Comparison of ENCODE assay signal across 8 mouse cellular contexts in the genomic region with DNA sequence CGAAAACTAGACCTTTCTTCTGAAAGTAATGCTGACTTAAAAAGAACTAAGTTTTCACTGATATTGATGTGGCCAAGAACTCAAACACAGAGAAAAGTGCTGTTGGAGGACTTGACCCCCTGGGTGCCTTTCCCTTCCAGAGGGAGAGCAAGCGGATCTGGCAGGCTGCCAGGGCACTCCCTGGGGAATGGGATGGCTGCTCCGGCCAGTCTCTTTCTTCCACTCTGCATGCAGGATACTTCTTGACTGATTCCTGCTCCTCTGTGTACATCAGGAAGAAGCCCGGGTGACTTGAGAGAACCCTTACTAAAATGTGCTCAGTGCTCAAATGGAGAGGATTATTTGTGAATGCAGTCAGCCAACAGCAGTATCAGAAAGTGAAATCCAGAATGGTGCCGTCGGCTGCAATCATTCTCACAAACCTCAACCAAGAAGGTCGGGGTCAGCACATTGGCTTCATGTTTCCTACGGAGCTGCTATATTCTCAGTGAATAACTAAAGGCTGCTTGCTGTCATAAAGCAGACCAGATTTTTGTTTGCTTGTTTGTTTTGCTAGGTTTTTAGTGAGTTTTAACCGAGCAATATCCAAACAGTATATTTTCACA.
DNase-seq lines count a peak whose midpoint lies in the region; ATAC-seq lines count a peak whose summit lies in the region.

No protein-coding gene starts in this region.

- H3K27ac ChIP-seq in liver, embryonic 11.5 days (ENCODE audit: low read depth, low read length): no peak overlapping the region
- H3K27ac ChIP-seq in heart, embryonic 13.5 days (replicated peaks): peak overlapping the region; percentile 79
- peak overlapping the region; percentile 58 for H3K27ac ChIP-seq in limb, embryonic 10.5 days
- H3K27ac ChIP-seq in neural tube, embryonic 15.5 days (replicated peaks): peak overlapping the region; percentile 41; the same call in 1 of the 2 replicates

- ATAC-seq in liver, embryonic 11.5 days (replicated peaks; ENCODE audit: low FRiP score): no peak
- no peak for ATAC-seq in heart, embryonic 13.5 days (ENCODE audit: extremely low read depth, insufficient number of reproducible peaks, low FRiP score, low TSS enrichment)
- ATAC-seq in neural tube, embryonic 15.5 days (ENCODE audit: low FRiP score): no peak
- no peak for ATAC-seq in megakaryocyte-erythroid progenitor cell, adult 5-6 weeks (replicated peaks; ENCODE audit: low FRiP score, low TSS enrichment, poor library complexity, severe bottlenecking)

- no peak overlapping the region for H3K4me3 ChIP-seq in liver, embryonic 11.5 days (ENCODE audit: low read depth, low read length)
- peak overlapping the region; percentile 19 for H3K4me3 ChIP-seq in heart, embryonic 13.5 days
- peak overlapping the region; percentile 13; the same call in 1 of the 2 replicates for H3K4me3 ChIP-seq in limb, embryonic 10.5 days
- H3K4me3 ChIP-seq in neural tube, embryonic 15.5 days (replicated peaks): no peak overlapping the region

- peaks cover 24% of the 10 kb centered on the region for H3K4me1 ChIP-seq in liver, embryonic 11.5 days (replicated peaks; ENCODE audit: control insufficient read depth, insufficient read depth, low read length)
- H3K4me1 ChIP-seq in heart, embryonic 13.5 days: peaks cover 75% of the 10 kb centered on the region
- peaks cover 72% of the 10 kb centered on the region for H3K4me1 ChIP-seq in limb, embryonic 10.5 days
- H3K4me1 ChIP-seq in neural tube, embryonic 15.5 days: peaks cover 18% of the 10 kb centered on the region

- no peaks in the 10 kb centered on the region; the same call in 1 of the 2 replicates for H3K36me3 ChIP-seq in liver, embryonic 11.5 days (ENCODE audit: control insufficient read depth, insufficient read depth, low read length)
- peaks cover 42% of the 10 kb centered on the region for H3K36me3 ChIP-seq in heart, embryonic 13.5 days
- peaks cover 30% of the 10 kb centered on the region for H3K36me3 ChIP-seq in limb, embryonic 10.5 days
- H3K36me3 ChIP-seq in neural tube, embryonic 15.5 days: no peaks in the 10 kb centered on the region

- WGBS in liver, embryonic 11.5 days: 52% methylated on average over 9 of the region's 9 CpGs
- WGBS in heart, embryonic 13.5 days: 16% methylated on average over 9 of the region's 9 CpGs
- WGBS in limb, embryonic 10.5 days: 41% methylated on average over 9 of the region's 9 CpGs
- WGBS in neural tube, embryonic 15.5 days: 47% methylated on average over 9 of the region's 9 CpGs

- 0 out of 2 replicates have a peak, but pooled peaks cover 5% of the 10 kb centered on the region for H3K27me3 ChIP-seq in liver, embryonic 11.5 days (replicated peaks; ENCODE audit: control insufficient read depth, insufficient read depth, low read length)
- no peaks in the 10 kb centered on the region for H3K27me3 ChIP-seq in heart, embryonic 13.5 days (replicated peaks)
- H3K27me3 ChIP-seq in limb, embryonic 10.5 days (ENCODE audit: low read depth, poor library complexity, severe bottlenecking): no peaks in the 10 kb centered on the region
- H3K27me3 ChIP-seq in neural tube, embryonic 15.5 days (replicated peaks): no peaks in the 10 kb centered on the region

- DNase-seq in liver: peak; percentile 68
- DNase-seq in liver, embryonic 11.5 days (ENCODE audit: low spot score): no peak
- DNase-seq in cerebellum, postnatal 14 days: peak; percentile 54 to 66
- DNase-seq in limb, embryonic 10.5 days (ENCODE audit: low spot score): peak; percentile 59
- DNase-seq in frontal cortex, postnatal 14 days (ENCODE audit: low spot score in 2 of 2): no peak

- H3K9ac ChIP-seq in liver, embryonic 11.5 days (ENCODE audit: low read depth, low read length): no peak overlapping the region
- H3K9ac ChIP-seq in heart, embryonic 13.5 days: peak overlapping the region; percentile 42
- no peak overlapping the region for H3K9ac ChIP-seq in neural tube, embryonic 15.5 days (replicated peaks)

- H3K9me3 ChIP-seq in liver, embryonic 11.5 days (ENCODE audit: control insufficient read depth, low read length): no peaks in the 10 kb centered on the region
- H3K9me3 ChIP-seq in heart, embryonic 13.5 days: no peaks in the 10 kb centered on the region
- no peaks in the 10 kb centered on the region for H3K9me3 ChIP-seq in limb, embryonic 10.5 days (replicated peaks)
- no peaks in the 10 kb centered on the region for H3K9me3 ChIP-seq in neural tube, embryonic 15.5 days (replicated peaks)

- no peak overlapping the region for H3K4me2 ChIP-seq in liver, embryonic 11.5 days
- peak overlapping the region; percentile 58 for H3K4me2 ChIP-seq in heart, embryonic 13.5 days
- H3K4me2 ChIP-seq in neural tube, embryonic 15.5 days: no peak overlapping the region

Comparison
In these comparisons a context has a peak if more than half of its experiments do, and no peak if none do; other contexts are left out.
1. DNase-seq: peak in liver (single experiment), cerebellum, postnatal 14 days (2 of 2) and limb, embryonic 10.5 days (single experiment); none in liver, embryonic 11.5 days (single experiment) and frontal cortex, postnatal 14 days (0 of 2).
2. H3K4me3 ChIP-seq: peak in heart, embryonic 13.5 days (single experiment) and limb, embryonic 10.5 days (single experiment); none in liver, embryonic 11.5 days (single experiment) and neural tube, embryonic 15.5 days (single experiment).